Mouse (Mus musculus) midbrain, postnatal 0 days (tissue): Measurements from ENCODE around the gene Dach1. TPM values are rescaled to one million over a fixed set of nuclear protein-coding genes. Genes with fewer than 3 reads are reported as not detected.

Source experiments
- ATAC-seq: fragments of 200-750 bp; cut with Nextera tagmentation; 2 replicates; pipeline ENCODE4 v1.8.0; 2017; ENCODE audit warnings: moderate number of reproducible peaks, mild to moderate bottlenecking, moderate TSS enrichment, moderate library complexity; ENCODE audit not compliant: low FRiP score
- DNase-seq: peaks from one replicate; pipeline ENCODE4 v3.0.0-alpha.2; 2015; ENCODE audit warnings: low spot score
- H3K27ac ChIP-seq: fragments of 300-500 bp; sonication (generic); 2 replicates; pipeline ENCODE4 v1.5.1; 2014; ENCODE audit warnings: low read depth, mild to moderate bottlenecking, low read length, mixed read lengths
- H3K27me3 ChIP-seq: fragments of 300-500 bp; sonication (generic); 2 replicates; pipeline ENCODE4 v1.6.1; 2014; ENCODE audit warnings: low read length, control low read depth, mixed read lengths; ENCODE audit not compliant: insufficient read depth
- H3K36me3 ChIP-seq: fragments of 300-500 bp; sonication (generic); 2 replicates; pipeline ENCODE4 v1.6.1; 2014; ENCODE audit warnings: low read length, control low read depth, mixed read lengths; ENCODE audit not compliant: insufficient read depth
- H3K4me1 ChIP-seq: fragments of 300-500 bp; sonication (generic); 2 replicates; pipeline ENCODE4 v1.6.1; 2014; ENCODE audit warnings: mild to moderate bottlenecking, control low read depth, antibody characterized with exemption, low read length, mixed read lengths; ENCODE audit not compliant: insufficient read depth
- H3K4me2 ChIP-seq: fragments of 300-500 bp; sonication (generic); 2 replicates; pipeline ENCODE4 v1.6.1; 2014; ENCODE audit warnings: low read depth, mild to moderate bottlenecking, low read length, mixed read lengths; ENCODE audit not compliant: poor library complexity, severe bottlenecking
- H3K4me3 ChIP-seq: fragments of 300-500 bp; sonication (generic); 2 replicates; pipeline ENCODE4 v1.5.1; 2014; ENCODE audit warnings: low read depth, mild to moderate bottlenecking, low read length, moderate library complexity
- H3K9ac ChIP-seq: fragments of 300-500 bp; sonication (generic); replicated peaks from 2 replicates; pipeline ENCODE4 v1.6.1; 2014; ENCODE audit warnings: mild to moderate bottlenecking, low read length, moderate library complexity, mixed read lengths; ENCODE audit not compliant: poor library complexity, severe bottlenecking
- H3K9me3 ChIP-seq: fragments of 300-500 bp; sonication (generic); 2 replicates; pipeline ENCODE4 v1.6.1; 2016; ENCODE audit warnings: low read length, control low read depth
- CTCF ChIP-seq: IDR thresholded peaks from 2 replicates; pipeline ENCODE4 v1.5.1; 2016; ENCODE audit warnings: antibody characterized with exemption, mild to moderate bottlenecking
- WGBS: fragments of 180-500 bp; shearing (Covaris S2); extraction: QIAGEN DNeasy Blood & Tissue Kit; methylation state at CpG from one replicate; pipeline ENCODE4 v1.1.7; 2014; 5-methylcytosine and 5-hydroxymethylcytosine counted together
- polyA plus RNA-seq: library from polyadenylated mRNA; unstranded; fragments of >200 nt; fragmentation: Nextera tagmentation; extraction: Ambion mirVana; gene quantifications from 2 replicates; pipeline ENCODE4 v1.2.1, GENCODE M21; 2015
- total RNA-seq: library from RNA; depleted of rRNA; stranded (reverse); fragments of >200 nt; gene quantifications from 2 replicates; pipeline ENCODE4 v1.2.3, GENCODE M21; 2014

Gene Dach1
- total and polyA plus RNA-seq, 2 experiments from 2014 or later: 6.4 to 14.5 TPM

DNA sequence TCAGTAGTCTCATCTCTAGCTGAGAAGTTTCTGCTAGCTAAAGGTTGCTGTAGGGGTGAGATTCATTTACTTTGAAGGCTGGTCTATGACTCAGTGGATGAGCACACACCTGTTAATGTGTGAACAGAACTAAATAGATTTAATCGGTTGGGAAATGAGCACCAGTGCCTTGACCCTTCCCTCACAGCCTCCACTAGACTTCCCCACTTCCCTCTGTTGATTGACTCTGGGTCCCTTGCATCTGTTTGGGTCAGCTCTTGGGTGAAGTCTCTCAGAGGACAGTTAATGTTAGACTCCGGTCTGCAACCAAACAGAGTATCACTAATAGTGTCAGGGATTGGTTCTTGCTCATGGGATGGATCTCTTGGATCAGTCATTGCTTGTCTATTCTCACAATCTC is 227.2 kb downstream of the Dach1 start:
- H3K9me3 ChIP-seq: no peaks in the 10 kb centered on the region
- H3K36me3 ChIP-seq: no peaks in the 10 kb centered on the region
- no peaks in the 10 kb centered on the region for H3K27me3 ChIP-seq
- WGBS: 95% methylated on average over 2 of the region's 2 CpGs
- no peak overlapping the region for H3K27ac ChIP-seq
- H3K4me1 ChIP-seq: no peaks in the 10 kb centered on the region
- H3K4me2 ChIP-seq: no peak overlapping the region
- TF ChIP-seq CTCF: no peak
- DNase-seq (no peak), ATAC-seq (no peak)
- no peak overlapping the region for H3K4me3 ChIP-seq
- no peak overlapping the region for H3K9ac ChIP-seq

DNA sequence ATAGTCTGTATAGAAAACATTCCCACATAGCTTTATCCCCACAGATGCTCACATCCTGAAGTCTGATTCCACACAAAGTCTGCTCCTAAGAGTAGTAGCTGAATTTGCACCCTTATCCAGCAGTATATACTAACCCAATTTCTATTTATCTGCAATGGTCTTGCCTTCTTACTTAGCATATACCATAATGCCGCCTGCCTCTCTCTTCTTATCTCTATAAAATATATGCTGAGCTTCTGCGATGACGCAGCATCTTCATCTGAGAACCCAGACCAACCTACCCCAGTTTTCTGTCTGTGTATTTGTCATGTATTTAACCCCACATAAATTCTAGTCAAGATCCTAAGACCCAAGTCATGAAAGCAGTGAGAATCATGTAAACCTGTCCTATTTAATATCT is 272.9 kb downstream of the Dach1 start:
- Histone ChIP-seq H3K4me2 (no peak overlapping the region), H3K9ac (no peak overlapping the region), H3K4me1 (no peaks in the 10 kb centered on the region), H3K4me3 (no peak overlapping the region), H3K27ac (no peak overlapping the region), H3K9me3 (no peaks in the 10 kb centered on the region), H3K27me3 (no peaks in the 10 kb centered on the region), H3K36me3 (no peaks in the 10 kb centered on the region)
- WGBS: 97% methylated on average over 3 of the region's 3 CpGs
- TF ChIP-seq CTCF: no peak
- ATAC-seq: no peak
- DNase-seq: no peak

DNA sequence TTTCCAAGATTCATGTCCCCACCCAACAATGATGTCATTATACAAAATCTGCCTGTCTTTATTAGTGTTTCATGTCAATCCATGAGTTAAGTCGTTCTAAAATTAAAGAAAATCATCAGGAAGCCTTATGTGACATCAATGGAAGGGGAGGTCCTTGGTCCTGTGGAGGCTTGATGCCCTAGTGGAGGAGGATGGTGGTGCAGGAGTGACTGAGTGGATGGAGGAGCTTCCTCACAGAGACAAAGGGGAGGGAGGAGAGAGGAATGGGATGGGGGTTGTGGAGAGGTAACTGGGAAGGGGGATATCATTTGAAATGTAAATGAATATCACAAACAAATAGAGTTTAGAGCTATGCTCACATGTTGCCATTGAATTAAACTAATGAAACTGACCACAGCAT is 287.6 kb downstream of the Dach1 start:
- ATAC-seq: no peak
- Histone ChIP-seq H3K4me2 (no peak overlapping the region), H3K27me3 (no peaks in the 10 kb centered on the region), H3K4me3 (no peak overlapping the region), H3K27ac (no peak overlapping the region), H3K4me1 (no peaks in the 10 kb centered on the region), H3K36me3 (no peaks in the 10 kb centered on the region), H3K9me3 (no peaks in the 10 kb centered on the region), H3K9ac (no peak overlapping the region)
- no peak for TF ChIP-seq CTCF
- no peak for DNase-seq
- 53% methylated on average over 1 of the region's 1 CpGs for WGBS

DNA sequence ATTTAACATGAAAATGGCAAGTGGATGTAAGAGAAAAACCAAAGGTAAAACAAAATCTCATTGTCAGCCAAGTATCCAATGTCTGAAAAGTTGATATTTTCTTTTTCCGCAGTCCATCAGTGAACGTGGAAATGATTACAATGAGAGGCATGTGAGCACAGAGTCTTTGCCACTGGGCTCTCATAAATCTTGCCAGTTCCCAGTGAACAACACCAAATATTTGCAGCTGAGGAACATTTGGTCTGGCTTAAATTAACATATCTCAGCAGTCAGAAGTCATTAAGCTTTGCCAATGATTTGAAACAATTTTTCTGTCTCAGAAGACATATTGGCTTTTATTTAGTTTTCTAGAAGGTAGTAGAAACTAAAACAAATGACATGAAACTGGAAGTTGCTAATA is 298.6 kb downstream of the Dach1 start:
- Histone ChIP-seq H3K9me3 (no peaks in the 10 kb centered on the region), H3K36me3 (no peaks in the 10 kb centered on the region), H3K9ac (no peak overlapping the region), H3K4me2 (no peak overlapping the region), H3K27ac (no peak overlapping the region), H3K4me1 (no peaks in the 10 kb centered on the region), H3K4me3 (no peak overlapping the region), H3K27me3 (no peaks in the 10 kb centered on the region)
- no peak for DNase-seq
- ATAC-seq: no peak
- TF ChIP-seq CTCF: no peak
- WGBS: 86% methylated on average over 2 of the region's 2 CpGs

DNA sequence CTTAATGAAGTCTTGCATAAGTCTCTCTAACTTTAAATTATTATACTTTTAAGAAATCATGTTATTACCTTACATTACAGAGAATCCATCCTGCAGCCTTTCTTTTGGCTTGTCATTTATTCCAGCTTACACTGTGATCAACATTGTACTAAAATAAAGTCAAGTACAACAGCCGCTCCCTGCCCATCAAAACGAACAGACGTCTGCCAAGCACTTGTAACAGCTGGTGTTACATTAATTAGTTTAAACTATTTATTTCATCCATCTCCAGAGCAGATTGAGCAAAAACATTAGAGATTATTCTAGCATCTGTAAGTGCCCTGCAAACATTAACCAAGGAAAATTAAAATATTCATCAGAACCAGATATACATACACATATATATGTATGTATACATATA is 311.2 kb downstream of the Dach1 start:
- H3K4me1 ChIP-seq: no peaks in the 10 kb centered on the region
- no peaks in the 10 kb centered on the region for H3K36me3 ChIP-seq
- H3K9me3 ChIP-seq: no peaks in the 10 kb centered on the region
- no peak overlapping the region for H3K9ac ChIP-seq
- no peak for TF ChIP-seq CTCF
- no peak overlapping the region for H3K27ac ChIP-seq
- H3K27me3 ChIP-seq: no peaks in the 10 kb centered on the region
- H3K4me3 ChIP-seq: no peak overlapping the region
- no peak for ATAC-seq
- H3K4me2 ChIP-seq: no peak overlapping the region
- 66% methylated on average over 3 of the region's 3 CpGs for WGBS
- no peak for DNase-seq

DNA sequence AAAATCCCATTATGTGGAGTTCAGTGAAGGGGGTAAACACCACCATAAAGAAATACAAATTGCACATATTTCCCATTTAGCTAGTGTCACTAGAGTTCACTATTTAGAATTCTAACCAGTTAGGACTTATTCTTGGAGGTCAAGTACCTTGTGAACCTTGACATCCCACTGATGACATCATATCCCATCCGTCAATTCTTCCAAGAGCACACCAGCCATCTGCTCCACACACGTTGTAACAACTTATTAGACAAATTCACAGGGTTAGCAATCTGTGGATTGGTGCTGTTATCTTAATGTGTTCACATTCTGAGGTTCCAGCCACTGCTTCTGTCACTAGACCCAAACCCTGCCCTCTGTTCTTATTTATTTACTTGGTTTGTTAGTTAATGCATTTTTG is 312.3 kb downstream of the Dach1 start:
- no peaks in the 10 kb centered on the region for H3K36me3 ChIP-seq
- no peaks in the 10 kb centered on the region for H3K9me3 ChIP-seq
- H3K4me2 ChIP-seq: no peak overlapping the region
- H3K4me3 ChIP-seq: no peak overlapping the region
- H3K27ac ChIP-seq: no peak overlapping the region
- TF ChIP-seq CTCF: no peak
- whole genome bisulfite sequencing: 63% methylated on average over 2 of the region's 2 CpGs
- no peaks in the 10 kb centered on the region for H3K4me1 ChIP-seq
- ATAC-seq (no peak), DNase-seq (no peak)
- H3K27me3 ChIP-seq: no peaks in the 10 kb centered on the region
- no peak overlapping the region for H3K9ac ChIP-seq

DNA sequence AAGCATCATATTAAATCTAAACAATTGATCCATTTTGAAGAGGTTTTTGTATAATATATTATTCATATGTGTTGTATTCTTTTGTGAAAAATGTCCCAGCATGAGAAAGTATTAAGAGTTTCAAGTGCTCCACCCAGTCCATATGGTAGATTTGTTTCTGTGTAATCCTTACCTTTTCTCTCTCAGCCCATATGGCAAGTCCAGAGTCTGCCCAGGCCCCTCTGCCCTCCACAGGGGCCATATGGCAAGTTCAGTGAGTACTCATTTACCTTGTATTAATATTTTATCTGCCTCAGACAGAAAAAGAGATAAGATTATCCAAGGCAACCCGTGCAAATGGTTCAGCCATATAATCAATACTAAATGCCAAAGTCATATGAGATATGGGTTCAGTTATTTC is 314.2 kb downstream of the Dach1 start:
- no peaks in the 10 kb centered on the region for H3K9me3 ChIP-seq
- no peak for ATAC-seq
- H3K4me1 ChIP-seq: no peaks in the 10 kb centered on the region
- H3K27me3 ChIP-seq: no peaks in the 10 kb centered on the region
- H3K36me3 ChIP-seq: no peaks in the 10 kb centered on the region
- 58% methylated on average over 1 of the region's 1 CpGs for WGBS
- no peak overlapping the region for H3K4me2 ChIP-seq
- no peak overlapping the region for H3K4me3 ChIP-seq
- no peak for DNase-seq
- no peak overlapping the region for H3K27ac ChIP-seq
- H3K9ac ChIP-seq: no peak overlapping the region
- no peak for TF ChIP-seq CTCF
